Mouse (Mus musculus) lung, embryonic 15.5 days (tissue): ENCODE measurements around the gene Rnf114. TPM values are rescaled to one million over a fixed set of nuclear protein-coding genes. Genes with fewer than 3 reads are reported as not detected.

ENCODE experiments used
- ATAC-seq: fragments of 200-750 bp; cut with Nextera tagmentation; 2 replicates; pipeline ENCODE4 v1.8.0; 2017; ENCODE audit warnings: moderate number of reproducible peaks, borderline replicate concordance; ENCODE audit not compliant: low FRiP score, low TSS enrichment; ENCODE audit errors: extremely low read depth
- H3K27ac ChIP-seq: fragments of 300-500 bp; sonication (generic); 2 replicates; pipeline ENCODE4 v1.5.1; 2015; ENCODE audit warnings: moderate library complexity, mild to moderate bottlenecking, inconsistent platforms
- H3K27me3 ChIP-seq: fragments of 300-500 bp; sonication (generic); 2 replicates; pipeline ENCODE4 v1.6.1; 2015; ENCODE audit warnings: inconsistent platforms
- H3K36me3 ChIP-seq: fragments of 300-500 bp; sonication (generic); 2 replicates; pipeline ENCODE4 v1.6.1; 2015; ENCODE audit warnings: inconsistent platforms
- H3K4me1 ChIP-seq: fragments of 300-500 bp; sonication (generic); 2 replicates; pipeline ENCODE4 v1.6.1; 2015; ENCODE audit warnings: inconsistent platforms
- H3K4me2 ChIP-seq: fragments of 300-500 bp; sonication (generic); 2 replicates; pipeline ENCODE4 v1.6.1; 2015; ENCODE audit warnings: inconsistent platforms, mild to moderate bottlenecking, moderate library complexity
- H3K4me3 ChIP-seq: fragments of 300-500 bp; sonication (generic); 2 replicates; pipeline ENCODE4 v1.5.1; 2015; ENCODE audit warnings: mild to moderate bottlenecking, inconsistent platforms
- H3K9ac ChIP-seq: fragments of 300-500 bp; sonication (generic); 2 replicates; pipeline ENCODE4 v1.6.1; 2015; ENCODE audit warnings: inconsistent platforms
- H3K9me3 ChIP-seq: fragments of 300-500 bp; sonication (generic); 2 replicates; pipeline ENCODE4 v1.6.1; 2016; ENCODE audit warnings: inconsistent platforms
- WGBS: fragments of 180-500 bp; shearing (Covaris S2); methylation state at CpG from one replicate; pipeline ENCODE4 v1.1.7; 2015; 5-methylcytosine and 5-hydroxymethylcytosine counted together
- polyA plus RNA-seq: library from polyadenylated mRNA; unstranded; fragments of >200 nt; fragmentation: Nextera tagmentation; extraction: Ambion mirVana; gene quantifications from 2 replicates; pipeline ENCODE4 v1.2.1, GENCODE M21; 2015

The Rnf114 gene
- polyA plus RNA-seq, result 99.8 and 102 TPM in 2 replicates

DNA sequence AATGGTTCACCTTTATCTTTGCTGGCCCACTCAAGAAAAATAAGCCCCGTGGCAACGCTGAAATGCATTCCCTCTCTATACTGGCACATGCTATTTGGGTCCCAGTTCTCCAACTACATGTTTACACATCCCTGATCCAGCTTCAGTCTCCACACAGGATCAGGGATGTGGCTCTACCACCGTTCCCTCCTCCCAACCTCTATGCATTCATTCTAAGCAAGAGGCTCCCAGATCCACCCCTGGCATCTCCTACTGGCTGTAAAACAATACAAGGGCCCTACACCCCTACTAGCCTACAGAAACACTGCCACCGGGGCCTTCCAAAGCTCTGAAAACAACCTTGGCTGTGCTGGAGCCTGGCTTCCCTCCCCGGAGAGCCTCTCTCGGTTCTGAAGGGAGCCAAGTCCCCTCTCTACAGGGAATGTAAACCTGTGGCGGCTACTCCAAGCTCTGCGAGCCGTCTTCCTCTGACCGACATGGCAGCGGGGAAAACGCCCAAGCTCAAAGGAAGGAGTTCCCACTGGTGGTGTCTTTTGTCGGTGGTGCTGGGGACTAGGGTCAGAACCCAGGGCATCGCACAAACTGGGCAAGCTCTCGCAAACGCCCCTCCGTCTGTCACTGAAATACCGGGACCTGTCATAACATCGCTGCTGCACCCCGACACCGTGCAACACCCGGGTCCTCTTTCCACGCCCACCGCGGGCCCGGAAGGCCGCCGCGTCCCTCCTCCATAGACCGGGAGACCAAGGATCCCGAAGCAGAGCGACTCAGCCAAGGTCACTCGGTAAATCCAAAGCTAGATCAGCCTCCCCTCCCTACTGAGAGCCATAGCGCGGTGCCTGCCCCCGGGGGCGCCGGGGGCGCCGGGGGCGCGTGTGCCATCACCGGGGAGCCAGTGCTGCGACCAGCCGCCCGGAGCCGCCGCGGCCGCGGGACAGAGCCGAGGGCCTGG lies at the start of gene Rnf114:
Gene Rnf114 (plus strand): TSS at position 889 of the 952 bp plus-strand sequence.
- Histone ChIP-seq H3K36me3 (no peaks in the 10 kb centered on the region), H3K9me3 (no peaks in the 10 kb centered on the region), H3K4me2 (peak within 1 kb of the TSS; percentile 94), H3K9ac (peak within 1 kb of the TSS; percentile 92), H3K27ac (peak within 1 kb of the TSS; percentile 95), H3K4me3 (peak within 1 kb of the TSS; percentile 100), H3K27me3 (no peaks in the 10 kb centered on the region), H3K4me1 (peaks cover 19% of the 10 kb centered on the region)
- peak; percentile 1 for ATAC-seq
- WGBS, result 3% methylated on average over 51 of the region's 52 CpGs

DNA sequence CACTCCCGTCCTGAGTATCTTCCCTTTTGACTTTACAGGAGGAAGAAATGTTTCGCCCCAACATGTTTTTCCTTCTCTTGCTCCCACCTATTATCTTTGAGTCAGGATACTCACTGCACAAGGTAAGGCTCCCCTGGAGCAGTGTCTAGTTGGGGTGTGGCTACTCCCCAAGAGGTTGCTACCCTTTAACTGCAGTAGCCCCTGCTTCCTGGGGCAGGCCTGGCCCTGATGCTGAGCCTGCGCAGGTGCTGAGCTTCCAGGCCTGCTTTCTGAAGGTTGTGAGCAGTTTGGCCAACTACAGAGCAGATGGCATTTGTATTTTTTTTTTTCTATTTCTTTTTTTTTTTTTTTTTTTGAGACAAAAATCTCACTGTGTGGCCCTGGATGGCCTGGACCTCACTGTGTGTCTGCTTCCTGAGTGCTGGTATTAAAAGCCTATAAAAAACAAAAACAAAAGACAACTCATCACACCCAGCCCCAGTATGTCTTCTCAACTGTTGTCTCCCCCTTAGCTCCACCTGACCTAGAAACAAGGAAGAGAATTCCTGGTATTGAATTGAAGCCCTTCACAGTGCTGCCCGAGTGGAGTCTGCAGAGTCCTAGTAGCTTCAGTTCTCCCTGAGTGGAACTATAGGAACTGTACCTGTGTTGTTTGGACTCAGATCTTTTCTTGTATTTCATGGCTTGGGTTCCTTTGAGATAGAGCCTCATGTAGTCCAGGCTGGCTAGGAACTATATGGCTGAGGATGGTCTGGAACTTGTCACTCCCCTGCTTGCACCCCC lies 48.8 kb upstream of the Rnf114 start:
- no peak overlapping the region for H3K4me3 ChIP-seq
- H3K9ac ChIP-seq, result no peak overlapping the region
- 89% methylated on average over 4 of the region's 4 CpGs for WGBS
- peaks cover 58% of the 10 kb centered on the region for H3K36me3 ChIP-seq
- H3K27ac ChIP-seq, result no peak overlapping the region
- no peaks in the 10 kb centered on the region for H3K9me3 ChIP-seq
- no peaks in the 10 kb centered on the region for H3K4me1 ChIP-seq
- H3K27me3 ChIP-seq, result no peaks in the 10 kb centered on the region
- ATAC-seq, result no peak
- H3K4me2 ChIP-seq, result no peak overlapping the region

DNA sequence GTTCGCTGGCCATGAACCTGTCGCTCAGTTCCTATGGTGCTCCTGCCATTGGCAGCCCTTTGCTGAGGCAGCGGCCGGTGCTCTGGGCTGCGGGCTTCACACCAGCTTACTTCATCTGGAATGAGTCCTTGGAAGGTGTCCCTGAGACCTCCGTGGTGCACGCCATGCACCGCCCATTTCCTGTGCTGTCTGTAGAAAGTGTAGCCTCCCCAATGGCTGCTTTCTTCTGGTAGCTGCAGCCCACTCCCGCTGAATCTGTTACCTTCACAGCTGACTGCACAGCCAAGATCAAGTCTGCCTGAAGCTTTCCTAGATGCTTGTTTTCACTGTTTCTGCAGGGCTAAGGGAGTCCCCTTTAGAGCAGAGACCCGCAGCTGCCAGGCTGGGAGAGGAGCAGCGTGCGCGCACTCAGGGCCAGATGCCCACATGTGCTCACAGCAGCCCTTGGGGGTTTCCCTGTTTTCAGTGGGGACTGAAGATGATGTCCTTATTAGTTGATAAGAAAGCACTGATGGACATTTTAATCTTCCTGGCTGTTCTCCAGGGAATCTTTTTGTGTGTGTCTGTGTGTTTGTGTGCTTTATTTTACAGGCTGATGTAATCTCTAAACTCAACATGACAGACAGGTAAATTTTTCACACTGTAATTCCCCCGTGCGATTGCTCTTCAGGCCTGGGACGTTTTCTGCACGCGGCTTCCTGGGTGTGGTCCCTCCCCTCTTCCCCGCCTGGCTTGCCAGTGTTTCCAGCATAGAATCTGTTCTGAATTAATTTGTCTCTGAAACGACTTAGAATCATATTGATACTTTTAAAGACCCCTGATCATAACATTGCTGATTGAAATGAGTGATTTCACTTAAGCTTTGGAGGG lies 46.3 kb upstream of the Rnf114 start:
- Histone ChIP-seq H3K36me3 (peaks cover 60% of the 10 kb centered on the region), H3K4me3 (no peak overlapping the region), H3K27me3 (no peaks in the 10 kb centered on the region), H3K4me2 (no peak overlapping the region), H3K9ac (no peak overlapping the region), H3K27ac (no peak overlapping the region), H3K4me1 (no peaks in the 10 kb centered on the region), H3K9me3 (no peaks in the 10 kb centered on the region)
- ATAC-seq, result no peak
- WGBS, result 74% methylated on average over 20 of the region's 20 CpGs

DNA sequence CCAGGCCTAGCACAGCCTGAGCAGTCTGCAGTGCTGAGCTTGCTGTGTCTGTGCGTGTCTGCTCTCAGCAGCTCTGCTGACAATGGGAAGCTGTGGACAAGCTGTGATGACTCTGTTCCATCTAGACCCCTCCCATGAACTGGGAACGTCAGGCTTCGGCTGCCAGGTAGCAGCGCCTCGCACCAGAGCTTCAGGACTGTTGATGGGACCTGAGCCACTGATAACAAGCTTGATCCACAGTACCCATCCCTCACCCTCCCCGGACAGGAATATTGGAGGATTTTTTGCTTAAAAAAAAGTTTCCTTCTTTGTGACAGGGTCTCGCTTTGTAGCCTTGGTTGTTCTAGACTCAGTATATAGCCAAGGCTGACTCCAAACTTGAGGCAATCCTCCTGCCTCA lies 45.2 kb upstream of the Rnf114 start:
- no peak overlapping the region for H3K4me3 ChIP-seq
- peaks cover 56% of the 10 kb centered on the region for H3K36me3 ChIP-seq
- no peak overlapping the region for H3K9ac ChIP-seq
- H3K27ac ChIP-seq, result no peak overlapping the region
- H3K27me3 ChIP-seq, result no peaks in the 10 kb centered on the region
- ATAC-seq, result no peak
- WGBS, result 89% methylated on average over 7 of the region's 7 CpGs
- H3K9me3 ChIP-seq, result no peaks in the 10 kb centered on the region
- no peaks in the 10 kb centered on the region for H3K4me1 ChIP-seq
- H3K4me2 ChIP-seq, result no peak overlapping the region

DNA sequence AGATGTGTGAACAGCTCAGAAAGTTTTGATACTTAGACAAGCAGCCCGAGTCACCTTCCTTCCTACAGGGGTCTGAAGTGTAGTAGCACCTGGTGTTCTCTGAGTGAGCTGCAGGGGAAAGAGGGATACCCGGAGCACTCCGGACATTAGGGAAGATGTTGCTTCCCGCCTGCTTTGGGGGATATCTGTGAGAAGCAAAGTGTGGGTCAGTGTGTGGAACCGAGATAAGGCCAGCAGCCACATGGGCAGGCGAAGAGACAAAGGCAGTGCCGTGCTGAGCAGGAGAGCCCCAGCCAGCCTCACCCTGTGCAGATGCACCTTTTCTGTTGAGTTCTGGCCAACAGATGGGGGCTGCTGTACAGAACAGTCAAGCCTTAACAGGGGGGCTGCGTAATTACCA lies 44.8 kb upstream of the Rnf114 start:
- no peak overlapping the region for H3K9ac ChIP-seq
- no peaks in the 10 kb centered on the region for H3K27me3 ChIP-seq
- H3K4me1 ChIP-seq, result no peaks in the 10 kb centered on the region
- no peak overlapping the region for H3K4me3 ChIP-seq
- 85% methylated on average over 8 of the region's 8 CpGs for whole genome bisulfite sequencing
- H3K36me3 ChIP-seq, result peaks cover 52% of the 10 kb centered on the region
- no peak overlapping the region for H3K27ac ChIP-seq
- no peak overlapping the region for H3K4me2 ChIP-seq
- H3K9me3 ChIP-seq, result no peaks in the 10 kb centered on the region
- ATAC-seq, result no peak

DNA sequence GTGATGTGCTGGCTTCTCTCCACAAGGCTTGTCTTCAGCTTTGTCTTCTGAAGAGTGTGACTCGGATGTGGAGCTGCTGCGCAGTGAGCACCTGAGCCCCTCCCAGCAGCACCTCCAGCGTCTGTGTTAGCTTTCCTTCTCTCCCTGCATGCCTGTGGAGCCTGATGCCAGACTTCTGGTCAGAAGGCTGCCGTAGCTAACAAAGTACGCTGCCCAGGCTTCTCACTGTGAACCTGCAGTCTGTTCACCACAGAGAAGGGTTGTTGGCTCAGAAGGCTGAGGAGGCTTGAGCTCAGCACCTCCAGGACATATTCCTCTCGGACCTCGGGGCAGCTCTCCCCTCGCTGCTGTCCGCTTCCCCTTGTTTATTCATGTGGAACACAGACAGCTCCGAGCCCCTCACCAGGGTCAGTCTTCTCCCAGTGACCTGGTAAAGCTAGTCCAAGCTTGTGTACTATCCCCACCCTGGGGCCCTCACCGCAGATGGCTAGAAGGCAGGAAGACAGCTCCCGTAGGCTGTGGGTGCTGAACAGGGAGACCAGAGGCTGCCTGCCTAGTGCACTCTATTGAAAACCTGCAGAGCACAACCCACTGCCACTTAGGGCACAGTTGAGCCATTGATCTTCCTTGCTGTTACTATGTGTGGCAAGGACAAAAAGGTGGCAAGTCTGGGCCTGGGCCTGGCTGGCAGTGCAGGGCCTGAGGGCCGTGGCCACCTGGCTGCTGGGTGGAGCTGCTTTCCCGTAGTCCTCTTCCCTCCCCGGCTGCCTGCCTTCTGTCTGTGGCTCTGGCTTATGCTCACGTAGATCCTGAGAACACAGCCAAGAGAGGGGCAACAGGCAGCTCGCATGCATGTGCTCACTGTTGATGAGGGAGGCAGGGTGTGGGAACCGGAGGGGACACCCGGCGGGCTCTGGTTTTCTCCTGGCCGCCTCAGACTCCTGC lies 42.8 kb upstream of the Rnf114 start:
- ATAC-seq, result no peak
- peaks cover 56% of the 10 kb centered on the region for H3K36me3 ChIP-seq
- H3K9me3 ChIP-seq, result no peaks in the 10 kb centered on the region
- no peak overlapping the region for H3K9ac ChIP-seq
- no peaks in the 10 kb centered on the region for H3K27me3 ChIP-seq
- no peak overlapping the region for H3K27ac ChIP-seq
- H3K4me3 ChIP-seq, result no peak overlapping the region
- no peak overlapping the region for H3K4me2 ChIP-seq
- 84% methylated on average over 21 of the region's 21 CpGs for WGBS
- no peaks in the 10 kb centered on the region for H3K4me1 ChIP-seq

DNA sequence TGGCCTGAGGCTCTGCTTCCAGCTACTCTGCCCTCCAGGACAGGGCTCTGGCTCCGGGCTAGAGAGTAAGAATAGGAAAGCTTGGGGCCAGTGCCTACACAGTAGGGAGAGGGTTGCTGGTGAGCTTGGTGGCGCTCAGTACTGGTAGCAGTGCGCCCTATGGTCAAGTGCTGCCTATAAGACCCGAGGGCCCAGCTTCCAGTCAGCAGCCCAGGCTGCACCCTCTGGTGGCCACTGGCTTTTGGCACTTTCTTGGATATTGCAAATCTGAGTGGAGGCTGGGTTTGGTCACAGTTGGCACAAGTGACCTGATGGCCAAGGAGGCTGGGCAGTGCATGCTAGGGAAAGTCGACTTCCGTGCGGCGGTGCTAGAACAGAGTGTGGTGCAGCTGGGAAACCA lies 41.8 kb upstream of the Rnf114 start:
- Histone ChIP-seq H3K9me3 (no peaks in the 10 kb centered on the region), H3K27ac (no peak overlapping the region), H3K9ac (no peak overlapping the region), H3K4me3 (no peak overlapping the region), H3K4me1 (no peaks in the 10 kb centered on the region), H3K27me3 (no peaks in the 10 kb centered on the region), H3K36me3 (peaks cover 58% of the 10 kb centered on the region), H3K4me2 (no peak overlapping the region)
- 0 out of 2 replicates have a peak, but pooled peaks have one; percentile 62 for ATAC-seq
- 89% methylated on average over 8 of the region's 8 CpGs for WGBS

DNA sequence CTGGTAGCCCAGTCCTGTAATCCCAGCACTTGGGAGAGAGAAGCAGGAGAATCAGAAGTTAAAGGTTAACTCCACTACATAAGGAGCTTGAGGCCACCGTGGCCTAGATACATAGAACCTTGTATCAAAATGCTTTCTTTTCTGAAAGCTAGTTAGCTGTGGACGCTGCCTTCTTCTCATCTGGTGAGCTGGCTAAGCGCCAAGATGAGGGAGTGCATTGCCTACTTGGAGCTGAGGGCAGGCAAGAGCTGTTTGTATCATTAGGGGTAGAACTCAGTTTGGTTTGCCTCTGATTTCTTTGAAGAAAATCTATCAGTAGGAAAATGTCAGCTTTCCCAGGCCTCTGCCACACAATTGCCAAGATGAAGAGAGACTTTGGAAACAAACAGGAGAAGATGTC lies 38.6 kb upstream of the Rnf114 start:
- Histone ChIP-seq H3K36me3 (peaks cover 68% of the 10 kb centered on the region), H3K4me1 (no peaks in the 10 kb centered on the region), H3K9me3 (no peaks in the 10 kb centered on the region), H3K9ac (no peak overlapping the region), H3K4me3 (no peak overlapping the region), H3K27ac (no peak overlapping the region), H3K27me3 (no peaks in the 10 kb centered on the region), H3K4me2 (no peak overlapping the region)
- no peak for ATAC-seq
- WGBS, result 56% methylated on average over 3 of the region's 3 CpGs

DNA sequence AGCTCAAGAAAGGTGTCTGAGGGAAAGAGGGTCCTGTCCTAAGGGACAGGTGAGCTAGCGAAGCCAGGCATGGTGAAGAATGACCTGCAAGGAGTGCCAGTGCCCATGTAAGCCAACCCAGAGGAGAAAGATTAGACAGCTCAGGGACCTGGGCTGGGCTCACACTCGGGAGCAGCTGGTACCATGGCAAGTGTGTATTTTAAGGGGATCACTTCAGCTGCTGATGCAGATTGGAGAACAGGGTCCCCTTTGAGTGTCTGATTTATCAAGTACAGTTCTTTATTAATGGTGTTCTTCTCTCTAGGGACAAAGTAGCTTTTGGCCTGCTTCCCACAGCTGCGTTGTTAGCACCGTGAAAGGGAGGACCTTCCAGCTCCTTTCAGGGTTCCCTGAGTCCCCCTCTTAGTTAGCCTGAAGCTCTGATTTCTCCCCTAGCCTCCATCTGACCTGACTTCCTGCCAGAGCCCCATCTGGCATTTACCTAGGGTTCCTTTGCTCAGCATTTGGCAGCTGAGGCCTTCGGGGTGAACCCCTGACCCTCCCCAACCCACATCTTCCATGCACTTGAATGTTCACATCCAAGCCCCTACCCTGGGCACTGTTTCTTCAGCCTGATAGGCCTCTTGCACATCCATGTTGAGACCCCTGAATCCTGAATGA lies 36.0 kb upstream of the Rnf114 start:
- WGBS, result 94% methylated on average over 5 of the region's 5 CpGs
- H3K4me2 ChIP-seq, result no peak overlapping the region
- no peak overlapping the region for H3K27ac ChIP-seq
- H3K27me3 ChIP-seq, result no peaks in the 10 kb centered on the region
- no peaks in the 10 kb centered on the region for H3K9me3 ChIP-seq
- H3K36me3 ChIP-seq, result peaks cover 56% of the 10 kb centered on the region
- H3K4me1 ChIP-seq, result no peaks in the 10 kb centered on the region
- H3K4me3 ChIP-seq, result no peak overlapping the region
- no peak overlapping the region for H3K9ac ChIP-seq
- no peak for ATAC-seq

DNA sequence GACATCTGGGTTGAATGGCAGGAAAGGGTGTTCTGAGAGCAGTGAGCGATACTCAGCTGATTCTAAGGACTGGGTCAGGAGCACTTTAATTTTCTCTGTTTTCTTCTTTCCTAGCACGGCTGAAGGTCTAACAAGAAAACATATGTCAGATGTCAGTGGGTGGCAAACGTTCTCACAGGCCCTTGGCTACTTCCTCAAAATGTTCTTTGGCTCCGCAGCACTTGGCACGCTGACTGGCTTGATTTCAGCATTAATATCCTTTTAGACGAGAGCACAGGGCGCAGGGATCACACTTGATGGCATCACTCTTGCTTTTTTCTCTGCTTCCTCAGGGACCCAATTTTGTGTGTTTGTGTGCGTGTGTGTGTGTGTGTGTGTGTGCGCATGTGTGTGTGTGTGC lies 35.2 kb upstream of the Rnf114 start:
- Histone ChIP-seq H3K9me3 (no peaks in the 10 kb centered on the region), H3K36me3 (peaks cover 54% of the 10 kb centered on the region), H3K27ac (no peak overlapping the region), H3K4me1 (no peaks in the 10 kb centered on the region), H3K27me3 (no peaks in the 10 kb centered on the region), H3K4me3 (no peak overlapping the region), H3K9ac (no peak overlapping the region), H3K4me2 (no peak overlapping the region)
- no peak for ATAC-seq
- WGBS, result 84% methylated on average over 9 of the region's 9 CpGs
